Mouse (Mus musculus) megakaryocyte, embryonic 14.5 days (primary cell): ENCODE results near the gene Kif4.

Experiments used
- FLI1 ChIP-seq: IDR thresholded peaks from 2 replicates; pipeline ENCODE4 v1.6.1; 2012; ENCODE audit warnings: low read length, inconsistent platforms, mixed read lengths
- GATA1 ChIP-seq: IDR thresholded peaks from 3 replicates; pipeline ENCODE4 v1.6.1; 2012; ENCODE audit warnings: mixed read lengths, low read length, inconsistent platforms, borderline replicate concordance

DNA sequence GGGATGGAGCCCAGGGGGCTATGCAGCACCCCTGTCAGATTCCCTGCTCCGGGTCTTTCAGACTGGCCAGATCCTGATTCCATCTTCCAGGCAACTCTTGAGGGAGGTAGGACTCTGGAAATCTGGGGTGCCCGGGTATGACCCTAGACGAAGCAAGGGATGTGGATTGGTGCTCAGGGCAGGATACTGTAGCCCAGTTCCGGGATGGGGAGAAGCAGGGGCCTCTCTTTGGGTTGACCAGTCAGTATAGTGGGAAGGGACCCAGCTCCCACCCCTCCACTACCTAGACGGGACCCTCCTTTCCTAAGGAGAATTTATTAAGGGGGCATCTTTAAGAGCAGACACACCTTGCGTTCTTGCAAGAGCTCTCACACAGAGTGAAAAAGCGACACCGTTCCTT, 104.7 kb downstream of the Kif4 start:
- TF ChIP-seq GATA1 (no peak), FLI1 (no peak)
